Mouse (Mus musculus) MEL (cell line): Measurements from ENCODE around the gene P4ha1. TPM values are rescaled to one million over a fixed set of nuclear protein-coding genes. Genes with fewer than 3 reads are reported as not detected.
A peak's percentile ranks its signal among the peaks of the same experiment; 100 is the strongest.

Source experiments
- DNase-seq: peaks from one replicate; pipeline ENCODE4 v3.0.0; 2011; ENCODE audit warnings: low read depth, low spot score
- H3K27ac ChIP-seq: 2 replicates; pipeline ENCODE4 v1.5.1; 2012; ENCODE audit warnings: low read depth, mild to moderate bottlenecking, control low read depth, low read length, moderate library complexity; ENCODE audit not compliant: control insufficient read depth
- H3K27me3 ChIP-seq, 2 experiments: fragments of 150-350 bp in 1 of 2; sonication (generic) in 1 of 2; 2 replicates each; pipeline ENCODE4 v1.6.1; 2012; ENCODE audit warnings: low read length in 2 of 2, mild to moderate bottlenecking in 2 of 2, improper control_type of control experiment in 1 of 2, moderate library complexity in 1 of 2; ENCODE audit not compliant: insufficient read depth in 2 of 2, control insufficient read depth in 1 of 2
- H3K36me3 ChIP-seq, 2 experiments: 2 replicates each; pipeline ENCODE4 v1.6.1; 2012 to 2014; ENCODE audit warnings: low read length in 2 of 2, improper control_type of control experiment in 1 of 2, inconsistent platforms in 1 of 2, mild to moderate bottlenecking in 1 of 2; ENCODE audit not compliant: insufficient read depth in 2 of 2, control insufficient read depth in 1 of 2
- H3K4me1 ChIP-seq, 2 experiments: fragments of 150-350 bp in 1 of 2; sonication (generic) in 1 of 2; 2 replicates each; pipeline ENCODE4 v1.6.1; 2012; ENCODE audit warnings: low read length in 2 of 2, improper control_type of control experiment in 1 of 2, mild to moderate bottlenecking in 1 of 2; ENCODE audit not compliant: insufficient read depth in 2 of 2, control insufficient read depth in 1 of 2
- H3K4me3 ChIP-seq, 2 experiments: fragments of 150-350 bp in 1 of 2; sonication (generic) in 1 of 2; 2 replicates each; pipeline ENCODE4 v1.5.1; 2012; ENCODE audit warnings: low read depth in 2 of 2, low read length in 2 of 2, mild to moderate bottlenecking in 2 of 2, moderate library complexity in 2 of 2, control low read depth in 1 of 2, improper control_type of control experiment in 1 of 2; ENCODE audit not compliant: control insufficient read depth in 1 of 2, insufficient read depth in 1 of 2
- H3K79me2 ChIP-seq: 2 replicates; pipeline ENCODE4 v1.6.1; 2012; ENCODE audit warnings: mild to moderate bottlenecking, low read length, moderate library complexity; ENCODE audit not compliant: control insufficient read depth, poor library complexity, insufficient read depth
- H3K9ac ChIP-seq: 2 replicates; pipeline ENCODE4 v1.6.1; 2012; ENCODE audit warnings: low read depth, mild to moderate bottlenecking, control low read depth, low read length, moderate library complexity; ENCODE audit not compliant: control insufficient read depth, poor library complexity, severe bottlenecking
- H3K9me3 ChIP-seq: fragments of 150-350 bp; sonication (generic); replicated peaks from 2 replicates; pipeline ENCODE4 v1.6.1; 2012; ENCODE audit warnings: mild to moderate bottlenecking, low read length, improper control_type of control experiment, moderate library complexity; ENCODE audit not compliant: insufficient read depth
- EP300 ChIP-seq, 2 experiments: IDR thresholded peaks; 2 replicates each; pipeline ENCODE4 v1.6.1; 2011; ENCODE audit warnings: improper control_type of control experiment in 2 of 2, low read length in 2 of 2, low read depth in 1 of 2, mild to moderate bottlenecking in 1 of 2
- ETS1 ChIP-seq: IDR thresholded peaks from 2 replicates; pipeline ENCODE4 v1.6.1; 2012; ENCODE audit warnings: low read depth, mild to moderate bottlenecking, inconsistent platforms, low read length, improper control_type of control experiment, moderate library complexity
- GATA1 ChIP-seq: IDR thresholded peaks from 2 replicates; pipeline ENCODE4 v1.6.1; 2011; ENCODE audit warnings: low read depth, low read length, improper control_type of control experiment
- HCFC1 ChIP-seq: IDR thresholded peaks from 2 replicates; pipeline ENCODE4 v1.6.1; 2012; ENCODE audit warnings: low read depth, mild to moderate bottlenecking, inconsistent platforms, low read length, improper control_type of control experiment, moderate library complexity
- JUND ChIP-seq: IDR thresholded peaks from 2 replicates; pipeline ENCODE4 v1.6.1; 2011; ENCODE audit warnings: low read depth, mild to moderate bottlenecking, improper control_type of control experiment, low read length
- KAT2A ChIP-seq: conservative IDR thresholded peaks from 2 replicates; pipeline ENCODE4 v1.6.1; 2012; ENCODE audit warnings: low read depth, low read length, improper control_type of control experiment, inconsistent platforms
- MAFK ChIP-seq: IDR thresholded peaks from 2 replicates; pipeline ENCODE4 v1.6.1; 2011; ENCODE audit warnings: low read depth, mild to moderate bottlenecking, low read length, improper control_type of control experiment, borderline replicate concordance
- MAX ChIP-seq: IDR thresholded peaks from 2 replicates; pipeline ENCODE4 v1.6.1; 2011; ENCODE audit warnings: low read length, improper control_type of control experiment
- MAZ ChIP-seq: IDR thresholded peaks from 2 replicates; pipeline ENCODE4 v1.6.1; 2012; ENCODE audit warnings: low read depth, mild to moderate bottlenecking, inconsistent platforms, low read length, improper control_type of control experiment
- MEF2A ChIP-seq: IDR thresholded peaks from 2 replicates; pipeline ENCODE4 v1.6.1; 2014; ENCODE audit warnings: low read depth, mild to moderate bottlenecking, inconsistent platforms, low read length, improper control_type of control experiment; ENCODE audit not compliant: poor library complexity, insufficient replicate concordance, severe bottlenecking; ENCODE audit errors: extremely low read depth
- MXI1 ChIP-seq: IDR thresholded peaks from 2 replicates; pipeline ENCODE4 v1.6.1; 2011; ENCODE audit warnings: mild to moderate bottlenecking, low read depth, low read length, improper control_type of control experiment
- MYB ChIP-seq: IDR thresholded peaks from 2 replicates; pipeline ENCODE4 v1.6.1; 2011; ENCODE audit warnings: mild to moderate bottlenecking, low read depth, low read length, improper control_type of control experiment
- MYC ChIP-seq: IDR thresholded peaks from 2 replicates; pipeline ENCODE4 v1.6.1; 2011; ENCODE audit warnings: low read depth, mild to moderate bottlenecking, low read length, improper control_type of control experiment, moderate library complexity
- NRF1 ChIP-seq: IDR thresholded peaks from 2 replicates; pipeline ENCODE4 v1.6.1; 2014; ENCODE audit warnings: low read depth, mild to moderate bottlenecking, inconsistent platforms, low read length, improper control_type of control experiment, moderate library complexity; ENCODE audit not compliant: poor library complexity, insufficient read depth, severe bottlenecking
- POLR2AphosphoS2 ChIP-seq: IDR thresholded peaks from 2 replicates; pipeline ENCODE4 v1.6.1; 2011; ENCODE audit warnings: low read length, improper control_type of control experiment
- POLR2AphosphoS5 ChIP-seq: IDR thresholded peaks from 2 replicates; pipeline ENCODE4 v1.6.1; 2012; ENCODE audit warnings: low read depth, borderline replicate concordance, mild to moderate bottlenecking, inconsistent platforms, low read length, moderate library complexity, mixed read lengths
- RCOR1 ChIP-seq: IDR thresholded peaks from 2 replicates; pipeline ENCODE4 v1.6.1; 2012; ENCODE audit warnings: low read depth, mild to moderate bottlenecking, inconsistent platforms, low read length, improper control_type of control experiment
- SMC3 ChIP-seq: IDR thresholded peaks from 2 replicates; pipeline ENCODE4 v1.6.1; 2011; ENCODE audit warnings: low read depth, low read length, improper control_type of control experiment
- USF1 ChIP-seq: IDR thresholded peaks from 2 replicates; pipeline ENCODE4 v1.6.1; 2014; ENCODE audit warnings: low read depth, mild to moderate bottlenecking, inconsistent platforms, low read length, improper control_type of control experiment, moderate library complexity
- USF2 ChIP-seq, 2 experiments: IDR thresholded peaks; 2 replicates each; pipeline ENCODE4 v1.6.1; 2011 to 2012; ENCODE audit warnings: improper control_type of control experiment in 2 of 2, low read length in 2 of 2, borderline replicate concordance in 1 of 2, inconsistent platforms in 1 of 2, low read depth in 1 of 2, mild to moderate bottlenecking in 1 of 2; ENCODE audit not compliant: insufficient read depth in 1 of 2
- ZC3H11A ChIP-seq: IDR thresholded peaks from 2 replicates; pipeline ENCODE4 v1.6.1; 2012; ENCODE audit warnings: low read depth, mild to moderate bottlenecking, inconsistent platforms, low read length, improper control_type of control experiment
- ZKSCAN1 ChIP-seq: IDR thresholded peaks from 2 replicates; pipeline ENCODE4 v1.6.1; 2012; ENCODE audit warnings: low read depth, mild to moderate bottlenecking, inconsistent platforms, low read length, improper control_type of control experiment, moderate library complexity
- ZNF384 ChIP-seq: IDR thresholded peaks from 2 replicates; pipeline ENCODE4 v1.6.1; 2012; ENCODE audit warnings: low read depth, mild to moderate bottlenecking, inconsistent platforms, low read length, improper control_type of control experiment
- polyA plus RNA-seq, 2 experiments: library from polyadenylated mRNA; stranded (reverse) in 1 of 2; unstranded in 1 of 2; fragments of >175 nt in 1 of 2; fragments of >200 nt in 1 of 2; gene quantifications; 2 replicates each; pipeline versions ENCODE4 v1.2.1 to v1.2.4; 2012; ENCODE audit warnings: low replicate concordance in 2 of 2, low read depth in 1 of 2; ENCODE audit not compliant: insufficient read length in 2 of 2, insufficient read depth in 1 of 2, missing spikeins in 1 of 2
- total RNA-seq: library from RNA; depleted of rRNA; stranded (reverse); fragments of 300-350 nt; gene quantifications from 2 replicates; pipeline ENCODE4 v1.2.3, GENCODE M21; 2012

P4ha1 gene
- total and polyA plus RNA-seq, 3 experiments: 18.9 to 50.2 TPM; not detected in 1

GRCm38 (mm10) chr10:59368729-59369128, 45.6 kb downstream of the P4ha1 start:
- no peak for TF ChIP-seq JUND
- no peak for TF ChIP-seq MAZ
- TF ChIP-seq USF1: no peak
- TF ChIP-seq POLR2AphosphoS2: no peak
- no peak for TF ChIP-seq MAX
- TF ChIP-seq ZKSCAN1: no peak
- Histone ChIP-seq H3K9ac (no peak overlapping the region), H3K36me3 (peaks cover 0 to 29% of the 10 kb centered on the region in 2 experiments; a peak in 2 of 4 replicates), H3K79me2 (no peaks in the 10 kb centered on the region), H3K9me3 (no peaks in the 10 kb centered on the region), H3K27ac (no peak overlapping the region), H3K4me1 (no peaks in the 10 kb centered on the region), H3K4me3 (no peak overlapping the region), H3K27me3 (no peaks in the 10 kb centered on the region)
- no peak for DNase-seq

- TF ChIP-seq ZC3H11A (no peak), RCOR1 (no peak), USF2 (IDR thresholded peaks at IDR 0.05; ENCODE audit: borderline replicate concordance in 1 of 2, insufficient read depth in 1 of 2, low read depth in 1 of 2, low read length in 2 of 2) (no peak), SMC3 (no peak), MYB (no peak), POLR2AphosphoS5 (no peak), MEF2A (no peak), ZNF384 (no peak)
- H3K27ac ChIP-seq: no peak overlapping the region
- H3K9ac ChIP-seq: no peak overlapping the region
- no peaks in the 10 kb centered on the region for H3K27me3 ChIP-seq
- peak; percentile 59 for DNase-seq
- no peak overlapping the region for H3K4me3 ChIP-seq
- no peaks in the 10 kb centered on the region for H3K79me2 ChIP-seq
- H3K36me3 ChIP-seq: peaks cover 0 to 28% of the 10 kb centered on the region in 2 experiments; a peak in 2 of 4 replicates
- no peaks in the 10 kb centered on the region for H3K9me3 ChIP-seq
- no peaks in the 10 kb centered on the region for H3K4me1 ChIP-seq
Observed at GRCm38 (mm10) chr10:59369426-59369825, 46.3 kb downstream of the P4ha1 start.

- no peak overlapping the region for H3K27ac ChIP-seq
- peaks cover 4 to 16% of the 10 kb centered on the region in 2 experiments for H3K4me1 ChIP-seq
- no peak overlapping the region for H3K4me3 ChIP-seq
- H3K27me3 ChIP-seq: no peaks in the 10 kb centered on the region
- no peak for DNase-seq
- no peaks in the 10 kb centered on the region for H3K79me2 ChIP-seq
- H3K36me3 ChIP-seq: peaks cover 2 to 4% of the 10 kb centered on the region in 2 experiments; a peak in 3 of 4 replicates
- no peak overlapping the region for H3K9ac ChIP-seq
- TF ChIP-seq ETS1 (no peak), JUND (no peak), MAFK (no peak), POLR2AphosphoS2 (no peak), ZC3H11A (no peak), GATA1 (no peak), KAT2A (no peak), NRF1 (no peak), MXI1 (no peak), MYC (no peak), HCFC1 (no peak), USF1 (no peak), EP300 (IDR thresholded peaks at IDR 0.05; ENCODE audit: low read depth in 1 of 2, low read length in 2 of 2) (no peak), POLR2AphosphoS5 (no peak)
- H3K9me3 ChIP-seq: no peaks in the 10 kb centered on the region
Observed at GRCm38 (mm10) chr10:59377906-59378305, 54.8 kb downstream of the P4ha1 start.
